Mouse (Mus musculus) MEL (cell line): ENCODE data around the gene Ccdc88c. TPM values are rescaled to one million over a fixed set of nuclear protein-coding genes. Genes with fewer than 3 reads are reported as not detected.

Experiments used
- polyA plus RNA-seq, 2 experiments: library from polyadenylated mRNA; stranded (reverse) in 1 of 2; unstranded in 1 of 2; fragments of >175 nt in 1 of 2; fragments of >200 nt in 1 of 2; gene quantifications; 2 replicates each; pipeline versions ENCODE4 v1.2.1 to v1.2.4; 2012; ENCODE audit warnings: low replicate concordance in 2 of 2, low read depth in 1 of 2; ENCODE audit not compliant: insufficient read length in 2 of 2, insufficient read depth in 1 of 2, missing spikeins in 1 of 2
- total RNA-seq: library from RNA; depleted of rRNA; stranded (reverse); fragments of 300-350 nt; gene quantifications from 2 replicates; pipeline ENCODE4 v1.2.3, GENCODE M21; 2012; rRNA removed

The Ccdc88c gene
- total and polyA plus RNA-seq, 3 experiments, result 8.7 to 15.3 TPM; not detected in 1

Other genes starting within 250 kb of the Ccdc88c start
- gene Dglucy, start 250.0 kb downstream of the Ccdc88c start, total RNA-seq, result not detected in 2 replicates
- under 1 TPM in 1 of 2 experiments, not detected in 1; 0.03 TPM for gene Dglucy, start 250.0 kb downstream of the Ccdc88c start, polyA plus RNA-seq
- 0.04 TPM in 1 of 2 replicates, not detected in the other for gene Gpr68, start 120.9 kb downstream of the Ccdc88c start, total RNA-seq
- not detected for gene Gpr68, start 120.9 kb downstream of the Ccdc88c start, polyA plus RNA-seq
- 60.1 and 61.2 TPM in 2 replicates for gene Ppp4r3a, start 54.6 kb upstream of the Ccdc88c start, total RNA-seq
- gene Ppp4r3a, start 54.6 kb upstream of the Ccdc88c start, polyA plus RNA-seq, result 100 to 1,000 TPM in 1 of 2 experiments, 10 to 100 TPM in 1; 48.5 to 701 TPM